Mouse (Mus musculus): ENCODE measurements around the gene Tex33. TPM values are rescaled to one million over a fixed set of nuclear protein-coding genes. Genes with fewer than 3 reads are reported as not detected.

Gene Tex33
- total RNA-seq (2021), result under 1 TPM in 1 of 2 experiments, not detected in 1; 0.49 TPM
- long read RNA-seq, partial matches to known transcripts, result 1 of 1 reads
- long read RNA-seq, other reads (novel, unspliced or antisense), result 0 of 1 reads

- no peak for DNase-seq (ENCODE audit: low spot score in 2 of 2)
Observed at GRCm38 (mm10) chr15:78395478-78395962, at the start of gene Tex33. Gene Tex33 (minus strand): TSS chr15:78395912.

- no peak for DNase-seq (ENCODE audit: low spot score in 2 of 2)
Observed at GRCm38 (mm10) chr15:78443857-78444256, 48.1 kb upstream of the Tex33 start.

- DNase-seq (ENCODE audit: low spot score in 2 of 2), result peak in 1 of 2 experiments; percentile 13
Observed at GRCm38 (mm10) chr15:78442231-78442630, 46.5 kb upstream of the Tex33 start.

GRCm38 (mm10) chr15:78438973-78439372, 43.3 kb upstream of the Tex33 start:
- peak in 1 of 2 experiments; percentile 15 for DNase-seq (ENCODE audit: low spot score in 2 of 2)

GRCm38 (mm10) chr15:78438505-78438904, 42.8 kb upstream of the Tex33 start:
- DNase-seq (ENCODE audit: low spot score in 2 of 2), result peak in 1 of 2 experiments; percentile 14

GRCm38 (mm10) chr15:78438018-78438394, 42.3 kb upstream of the Tex33 start:
- DNase-seq (ENCODE audit: low spot score in 2 of 2), result peak in 1 of 2 experiments; percentile 25

- peak in 1 of 2 experiments; percentile 50 for DNase-seq (ENCODE audit: low spot score in 2 of 2)
Observed at GRCm38 (mm10) chr15:78437237-78438017, 41.7 kb upstream of the Tex33 start.

GRCm38 (mm10) chr15:78436380-78437192, 40.9 kb upstream of the Tex33 start:
- peak; percentile 80 to 86 for DNase-seq (ENCODE audit: low spot score in 2 of 2)

- peak in 1 of 2 experiments; percentile 25 for DNase-seq (ENCODE audit: low spot score in 2 of 2)
Observed at GRCm38 (mm10) chr15:78435681-78436080, 40.0 kb upstream of the Tex33 start.

GRCm38 (mm10) chr15:78434896-78435520, 39.3 kb upstream of the Tex33 start:
- DNase-seq (ENCODE audit: low spot score in 2 of 2), result peak; percentile 73 to 77

GRCm38 (mm10) chr15:78431541-78432121, 35.9 kb upstream of the Tex33 start:
- DNase-seq (ENCODE audit: low spot score in 2 of 2), result no peak

- no peak for DNase-seq (ENCODE audit: low spot score in 2 of 2)
Observed at GRCm38 (mm10) chr15:78430874-78431273, 35.2 kb upstream of the Tex33 start.

- DNase-seq (ENCODE audit: low spot score in 2 of 2), result no peak
Observed at GRCm38 (mm10) chr15:78429871-78430622, 34.3 kb upstream of the Tex33 start.

- no peak for DNase-seq (ENCODE audit: low spot score in 2 of 2)
Observed at GRCm38 (mm10) chr15:78429139-78429459, 33.4 kb upstream of the Tex33 start.

GRCm38 (mm10) chr15:78428391-78429138, 32.9 kb upstream of the Tex33 start, which contains the start of gene Kctd17:
Gene Kctd17 (plus strand): TSS chr15:78428564.
- peak; percentile 74 to 82 for DNase-seq (ENCODE audit: low spot score in 2 of 2)

- DNase-seq (ENCODE audit: low spot score in 2 of 2), result no peak
Observed at GRCm38 (mm10) chr15:78425230-78425629, 29.5 kb upstream of the Tex33 start.

- no peak for DNase-seq (ENCODE audit: low spot score in 2 of 2)
Observed at GRCm38 (mm10) chr15:78424507-78424906, 28.8 kb upstream of the Tex33 start.

- DNase-seq (ENCODE audit: low spot score in 2 of 2), result peak; percentile 86 to 90
Observed at GRCm38 (mm10) chr15:78422046-78422956, 26.6 kb upstream of the Tex33 start.
